Mouse (Mus musculus) liver, postnatal 0 days (tissue): ENCODE data around the gene Stx1a. TPM values are rescaled to one million over a fixed set of nuclear protein-coding genes. Genes with fewer than 3 reads are reported as not detected.

ENCODE experiments used
- ATAC-seq: fragments of 200-750 bp; cut with Nextera tagmentation; 2 replicates; pipeline ENCODE4 v1.8.0; 2017; ENCODE audit warnings: mild to moderate bottlenecking, moderate library complexity
- DNase-seq: peaks from one replicate; pipeline ENCODE4 v3.0.0-alpha.2; 2016
- H3K27ac ChIP-seq: fragments of 300-500 bp; sonication (generic); 2 replicates; pipeline ENCODE4 v1.5.1; 2014; ENCODE audit warnings: antibody characterized with exemption, moderate library complexity, mild to moderate bottlenecking, low read depth
- H3K27me3 ChIP-seq: fragments of 300-500 bp; sonication (generic); 2 replicates; pipeline ENCODE4 v1.6.1; 2014; ENCODE audit warnings: low read length, control low read depth, mixed read lengths; ENCODE audit not compliant: insufficient read depth
- H3K36me3 ChIP-seq: fragments of 300-500 bp; sonication (generic); replicated peaks from 2 replicates; pipeline ENCODE4 v1.6.1; 2014; ENCODE audit warnings: mild to moderate bottlenecking, control low read depth, low read length, moderate library complexity, mixed read lengths; ENCODE audit not compliant: insufficient read depth
- H3K4me1 ChIP-seq: fragments of 300-500 bp; sonication (generic); 2 replicates; pipeline ENCODE4 v1.6.1; 2014; ENCODE audit warnings: antibody characterized with exemption, mild to moderate bottlenecking, control low read depth; ENCODE audit not compliant: insufficient read depth
- H3K4me2 ChIP-seq: fragments of 300-500 bp; sonication (generic); 2 replicates; pipeline ENCODE4 v1.6.1; 2014; ENCODE audit warnings: low read depth, mild to moderate bottlenecking, low read length, moderate library complexity, mixed read lengths
- H3K4me3 ChIP-seq: fragments of 300-500 bp; sonication (generic); 2 replicates; pipeline ENCODE4 v1.5.1; 2014; ENCODE audit warnings: low read depth, low read length
- H3K9ac ChIP-seq: fragments of 300-500 bp; sonication (generic); replicated peaks from 2 replicates; pipeline ENCODE4 v1.6.1; 2014; ENCODE audit warnings: mild to moderate bottlenecking, moderate library complexity
- H3K9me3 ChIP-seq: fragments of 300-500 bp; sonication (generic); 2 replicates; pipeline ENCODE4 v1.6.1; 2016; ENCODE audit warnings: mild to moderate bottlenecking, control low read depth, low read length, mixed read lengths
- CTCF ChIP-seq: sonication (generic); IDR thresholded peaks from 2 replicates; pipeline ENCODE4 v1.5.1; 2016; ENCODE audit warnings: antibody characterized with exemption, low read depth
- EP300 ChIP-seq: IDR thresholded peaks from 2 replicates; pipeline ENCODE4 v1.6.1; 2016; ENCODE audit warnings: antibody characterized with exemption, low read depth, mild to moderate bottlenecking
- WGBS: fragments of 180-500 bp; shearing (Covaris S2); extraction: QIAGEN DNeasy Blood & Tissue Kit; methylation state at CpG from one replicate; pipeline ENCODE4 v1.1.7; 2014; ENCODE audit not compliant: insufficient replicate concordance; 5-methylcytosine and 5-hydroxymethylcytosine counted together
- polyA plus RNA-seq: library from polyadenylated mRNA; unstranded; fragments of >200 nt; fragmentation: Nextera tagmentation; extraction: Ambion mirVana; gene quantifications from 2 replicates; pipeline ENCODE4 v1.2.1, GENCODE M21; 2015

Gene Stx1a
- polyA plus RNA-seq, 1 experiment from 2014 or later, result 2.3 TPM

DNA sequence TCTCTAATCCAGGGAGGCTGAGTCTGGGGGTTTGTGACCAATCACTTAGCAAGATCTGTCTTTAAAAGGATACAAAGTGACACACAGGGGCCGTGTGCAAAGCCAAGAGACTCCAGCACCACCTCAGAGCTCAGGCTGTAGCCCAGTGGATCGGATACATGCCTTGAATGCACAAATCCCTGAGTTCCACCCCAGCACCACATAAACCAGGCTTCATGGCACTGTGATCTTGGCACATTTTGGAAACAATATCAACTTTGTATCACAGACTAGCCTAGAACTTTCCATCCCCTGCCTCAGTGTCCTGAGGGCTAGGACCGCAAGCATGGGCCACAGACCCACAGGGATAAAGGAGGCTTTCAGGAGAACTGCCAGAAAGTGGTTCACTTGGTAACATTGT is 42.7 kb downstream of the Stx1a start:
- no peak for ATAC-seq
- Histone ChIP-seq H3K27me3 (no peaks in the 10 kb centered on the region), H3K36me3 (peaks cover 6% of the 10 kb centered on the region), H3K4me3 (no peak overlapping the region), H3K9me3 (0 out of 2 replicates have a peak, but pooled peaks cover 2% of the 10 kb centered on the region), H3K4me1 (peaks cover 10% of the 10 kb centered on the region), H3K4me2 (peak overlapping the region; percentile 98), H3K9ac (no peak overlapping the region), H3K27ac (no peak overlapping the region)
- DNase-seq, result no peak
- 86% methylated on average over 3 of the region's 3 CpGs for WGBS
- TF ChIP-seq EP300 (no peak), CTCF (no peak)

- ATAC-seq (no peak), DNase-seq (no peak)
- H3K27ac ChIP-seq, result no peak overlapping the region
- H3K36me3 ChIP-seq, result peaks cover 5% of the 10 kb centered on the region; the same call in 1 of the 2 replicates
- peaks cover 2% of the 10 kb centered on the region; the same call in 1 of the 2 replicates for H3K4me1 ChIP-seq
- H3K4me2 ChIP-seq, result no peak overlapping the region
- H3K4me3 ChIP-seq, result no peak overlapping the region
- no peak overlapping the region for H3K9ac ChIP-seq
- 0 out of 2 replicates have a peak, but pooled peaks cover 2% of the 10 kb centered on the region for H3K9me3 ChIP-seq
- no peaks in the 10 kb centered on the region for H3K27me3 ChIP-seq
- 58% methylated on average over 3 of the region's 3 CpGs for WGBS
- TF ChIP-seq CTCF (no peak), EP300 (no peak)
Measured at GRCm38 (mm10) chr5:135070448-135070847, 47.2 kb downstream of the Stx1a start.

DNA sequence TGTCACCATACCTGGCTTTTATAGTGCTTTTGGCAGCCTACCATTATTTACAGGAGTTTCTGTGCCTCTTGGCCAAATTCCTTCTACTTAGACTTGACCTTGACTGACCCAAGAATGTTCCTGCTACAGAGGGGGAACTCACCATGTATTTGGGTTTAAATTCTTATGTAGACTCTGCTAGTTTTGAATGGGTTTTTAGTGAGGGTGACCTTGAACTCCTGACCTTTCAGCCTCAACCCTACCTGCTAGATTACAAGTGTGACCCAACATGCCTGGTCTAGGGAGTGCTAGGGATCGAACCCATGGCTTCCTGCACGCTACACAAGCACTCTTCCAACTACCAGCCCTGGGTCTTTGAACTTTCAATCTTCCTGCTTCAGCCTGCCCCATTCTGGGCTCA is 48.8 kb downstream of the Stx1a start:
- Histone ChIP-seq H3K4me3 (no peak overlapping the region), H3K4me2 (no peak overlapping the region), H3K4me1 (no peaks in the 10 kb centered on the region), H3K9me3 (0 out of 2 replicates have a peak, but pooled peaks cover 2% of the 10 kb centered on the region), H3K9ac (no peak overlapping the region), H3K27me3 (no peaks in the 10 kb centered on the region), H3K36me3 (no peaks in the 10 kb centered on the region), H3K27ac (no peak overlapping the region)
- ATAC-seq (no peak), DNase-seq (no peak)
- TF ChIP-seq CTCF, result no peak
- TF ChIP-seq EP300, result no peak
- WGBS, result 79% methylated on average over 2 of the region's 2 CpGs

DNA sequence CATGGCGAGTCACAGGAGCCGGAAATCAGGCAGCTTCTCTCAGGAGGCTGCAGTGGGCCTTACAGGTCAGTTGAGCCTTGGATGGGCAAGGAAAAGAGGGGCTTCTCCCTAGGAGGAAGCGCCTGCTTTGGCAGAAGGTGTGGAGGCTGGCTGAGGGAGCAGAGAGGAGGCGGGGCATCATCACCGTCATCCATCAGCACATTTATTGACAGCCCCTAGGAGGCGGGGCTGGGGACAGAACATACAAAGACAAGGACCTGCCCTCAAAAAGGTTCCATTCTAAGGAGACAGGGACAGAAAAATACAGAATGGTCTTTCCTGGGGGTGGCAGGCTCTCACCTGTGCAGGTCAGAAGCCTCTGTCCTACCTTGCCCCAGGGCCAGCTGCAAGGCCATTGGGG is 49.4 kb downstream of the Stx1a start:
- Histone ChIP-seq H3K27me3 (no peaks in the 10 kb centered on the region), H3K9me3 (0 out of 2 replicates have a peak, but pooled peaks cover 2% of the 10 kb centered on the region), H3K4me2 (no peak overlapping the region), H3K36me3 (no peaks in the 10 kb centered on the region), H3K9ac (no peak overlapping the region), H3K27ac (no peak overlapping the region), H3K4me3 (no peak overlapping the region), H3K4me1 (peaks cover 2% of the 10 kb centered on the region)
- ATAC-seq, result no peak
- TF ChIP-seq CTCF, result no peak
- no peak for TF ChIP-seq EP300
- no peak for DNase-seq
- 60% methylated on average over 6 of the region's 6 CpGs for WGBS

DNA sequence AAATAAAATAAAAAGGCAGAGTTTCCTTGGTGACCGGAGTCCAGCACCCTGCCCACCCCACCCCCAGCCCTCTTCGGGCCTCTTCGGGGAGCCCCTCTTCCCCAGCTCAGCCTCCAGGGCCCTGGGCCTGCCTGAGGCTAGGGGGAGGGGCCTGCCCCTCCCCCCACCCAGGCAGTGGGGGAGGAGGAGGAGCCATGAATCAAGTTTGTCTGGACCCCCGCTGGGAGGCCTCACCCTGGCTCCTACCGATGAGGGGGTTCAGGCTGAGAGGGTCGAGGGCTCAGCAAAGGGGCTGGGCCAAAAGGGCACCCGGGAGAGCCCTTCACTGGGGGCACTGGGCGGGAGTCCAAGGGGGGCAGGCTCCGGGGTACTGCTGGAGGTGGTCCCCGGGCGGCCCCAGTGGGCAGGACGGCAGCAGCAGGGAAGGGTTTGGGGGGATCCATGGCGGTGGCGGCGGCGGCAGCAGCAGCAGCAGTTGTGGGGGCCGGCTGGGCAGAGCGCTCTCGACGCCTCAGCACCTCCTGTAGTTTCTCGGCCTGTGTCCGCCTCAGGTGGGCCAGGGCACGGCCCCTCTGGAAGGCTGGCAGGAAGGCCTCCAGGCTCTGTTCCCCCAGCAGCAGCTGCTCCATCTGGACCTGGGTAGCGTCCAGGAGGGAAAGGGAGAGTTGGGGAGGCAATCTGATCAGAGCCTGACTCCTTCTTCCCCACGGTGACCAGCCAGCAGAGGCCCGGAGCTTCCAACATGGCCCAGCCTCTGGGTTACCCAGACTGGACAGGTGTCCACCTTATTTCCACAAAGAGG is 50.3 kb downstream of the Stx1a start:
- no peak overlapping the region for H3K9ac ChIP-seq
- no peaks in the 10 kb centered on the region for H3K9me3 ChIP-seq
- no peaks in the 10 kb centered on the region for H3K36me3 ChIP-seq
- no peak overlapping the region for H3K27ac ChIP-seq
- WGBS, result 54% methylated on average over 25 of the region's 26 CpGs
- TF ChIP-seq EP300, result no peak
- TF ChIP-seq CTCF, result no peak
- ATAC-seq (no peak), DNase-seq (no peak)
- H3K4me3 ChIP-seq, result no peak overlapping the region
- no peaks in the 10 kb centered on the region for H3K27me3 ChIP-seq
- H3K4me2 ChIP-seq, result no peak overlapping the region
- H3K4me1 ChIP-seq, result peaks cover 8% of the 10 kb centered on the region

- H3K9me3 ChIP-seq, result no peaks in the 10 kb centered on the region
- TF ChIP-seq CTCF (peak; percentile 41), EP300 (no peak)
- ATAC-seq (no peak), DNase-seq (no peak)
- H3K27ac ChIP-seq, result no peak overlapping the region
- H3K4me3 ChIP-seq, result no peak overlapping the region
- 0 out of 2 replicates have a peak, but pooled peaks cover 2% of the 10 kb centered on the region for H3K27me3 ChIP-seq
- peaks cover 8% of the 10 kb centered on the region for H3K4me1 ChIP-seq
- H3K4me2 ChIP-seq, result no peak overlapping the region
- WGBS, result 63% methylated on average over 4 of the region's 4 CpGs
- H3K36me3 ChIP-seq, result no peaks in the 10 kb centered on the region
- no peak overlapping the region for H3K9ac ChIP-seq
Measured at GRCm38 (mm10) chr5:135075655-135076054, 52.4 kb downstream of the Stx1a start.
